Mouse (Mus musculus) CH12.LX (cell line): ENCODE measurements at regions not wholly inside any gene's neighbourhood (a gene's known extent, or its start where the extent isn't known, plus 50 kb on each side); places are given as distances from the start of the nearest gene placed in this dataset.

Experiments used
- DNase-seq: peaks from one replicate; pipeline ENCODE4 v3.0.0-alpha.2; 2013; ENCODE audit errors: extremely low read depth
- H3K27ac ChIP-seq: 2 replicates; pipeline ENCODE4 v1.5.1; 2012; ENCODE audit warnings: low read depth, mild to moderate bottlenecking, control low read depth, moderate library complexity; ENCODE audit not compliant: insufficient read depth
- H3K27me3 ChIP-seq: replicated peaks from 2 replicates; pipeline ENCODE3; 2012; ENCODE audit warnings: inconsistent platforms
- H3K36me3 ChIP-seq, 2 experiments: replicated peaks in 1 of 2; 2 replicates each; pipeline versions ENCODE3 to v1.6.1; 2012; ENCODE audit warnings: inconsistent platforms in 1 of 2, low read length in 1 of 2, mild to moderate bottlenecking in 1 of 2, mixed read lengths in 1 of 2, moderate library complexity in 1 of 2; ENCODE audit not compliant: control insufficient read depth in 1 of 2, insufficient read depth in 1 of 2
- H3K4me1 ChIP-seq, 2 experiments: 2 replicates each; pipeline ENCODE4 v1.6.1; 2012; ENCODE audit warnings: inconsistent platforms in 1 of 2, moderate library complexity in 1 of 2; ENCODE audit not compliant: insufficient read depth in 2 of 2, control insufficient read depth in 1 of 2
- H3K4me2 ChIP-seq: 2 replicates; pipeline ENCODE4 v1.6.1; 2012; ENCODE audit warnings: low read depth, mild to moderate bottlenecking, control low read depth; ENCODE audit not compliant: poor library complexity, insufficient read depth, severe bottlenecking
- H3K4me3 ChIP-seq, 3 experiments: fragments of 150-350 bp in 1 of 3; sonication (generic) in 1 of 3; replicated peaks in 1 of 3; 2 replicates each; pipeline versions ENCODE3 to v1.5.1; 2011 to 2012; ENCODE audit warnings: low read depth in 2 of 3, low read length in 2 of 3, mild to moderate bottlenecking in 2 of 3, moderate library complexity in 2 of 3, control low read depth in 1 of 3, improper control_type of control experiment in 1 of 3, inconsistent platforms in 1 of 3, mixed read lengths in 1 of 3; ENCODE audit not compliant: poor library complexity in 1 of 3
- H3K79me2 ChIP-seq: replicated peaks from 2 replicates; pipeline ENCODE4 v1.6.1; 2012; ENCODE audit warnings: mild to moderate bottlenecking, moderate library complexity; ENCODE audit not compliant: control insufficient read depth, poor library complexity, insufficient read depth, severe bottlenecking; ENCODE audit errors: extremely low read depth
- H3K9ac ChIP-seq: 2 replicates; pipeline ENCODE4 v1.6.1; 2012; ENCODE audit warnings: low read depth, mild to moderate bottlenecking, control low read depth, moderate library complexity; ENCODE audit not compliant: insufficient read depth
- H3K9me3 ChIP-seq: replicated peaks from 2 replicates; pipeline ENCODE3; 2012; ENCODE audit warnings: low read length, inconsistent platforms, mixed read lengths
- E2F4 ChIP-seq: IDR thresholded peaks from 2 replicates; pipeline ENCODE4 v1.6.1; 2011; ENCODE audit warnings: low read depth, low read length, improper control_type of control experiment; ENCODE audit not compliant: insufficient replicate concordance
- ELF1 ChIP-seq: IDR thresholded peaks from 2 replicates; pipeline ENCODE4 v1.6.1; 2014; ENCODE audit warnings: low read depth, mild to moderate bottlenecking, inconsistent platforms, low read length, improper control_type of control experiment
- HCFC1 ChIP-seq: IDR thresholded peaks from 2 replicates; pipeline ENCODE4 v1.6.1; 2012; ENCODE audit warnings: low read depth, mild to moderate bottlenecking, inconsistent platforms, low read length, improper control_type of control experiment
- IRF4 ChIP-seq: IDR thresholded peaks from 2 replicates; pipeline ENCODE4 v1.6.1; 2014; ENCODE audit warnings: low read depth, mild to moderate bottlenecking, inconsistent platforms, low read length, improper control_type of control experiment
- JUND ChIP-seq: conservative IDR thresholded peaks from 2 replicates; pipeline ENCODE4 v1.6.1; 2011; ENCODE audit warnings: low read depth, low read length, improper control_type of control experiment
- MAZ ChIP-seq: IDR thresholded peaks from 2 replicates; pipeline ENCODE4 v1.6.1; 2012; ENCODE audit warnings: low read depth, mild to moderate bottlenecking, inconsistent platforms, low read length, improper control_type of control experiment, moderate library complexity
- MEF2A ChIP-seq: IDR thresholded peaks from 2 replicates; pipeline ENCODE4 v1.6.1; 2014; ENCODE audit warnings: low read depth, mild to moderate bottlenecking, inconsistent platforms, low read length, improper control_type of control experiment, borderline replicate concordance
- MYC ChIP-seq: IDR thresholded peaks from 2 replicates; pipeline ENCODE4 v1.6.1; 2011; ENCODE audit warnings: low read depth, mild to moderate bottlenecking, improper control_type of control experiment, low read length
- NELFE ChIP-seq: IDR thresholded peaks from 2 replicates; pipeline ENCODE4 v1.6.1; 2011; ENCODE audit warnings: low read depth, low read length, improper control_type of control experiment
- PAX5 ChIP-seq: IDR thresholded peaks from 2 replicates; pipeline ENCODE4 v1.6.1; 2012; ENCODE audit warnings: low read length, inconsistent platforms, mixed read lengths
- POLR2A ChIP-seq: IDR thresholded peaks from 2 replicates; pipeline ENCODE4 v1.6.1; 2011; ENCODE audit warnings: low read depth, mild to moderate bottlenecking, improper control_type of control experiment, low read length
- TBP ChIP-seq: conservative IDR thresholded peaks from 2 replicates; pipeline ENCODE4 v1.6.1; 2011; ENCODE audit warnings: low read depth, low read length, improper control_type of control experiment
- USF1 ChIP-seq: IDR thresholded peaks from 2 replicates; pipeline ENCODE4 v1.6.1; 2014; ENCODE audit warnings: low read depth, mild to moderate bottlenecking, inconsistent platforms, low read length, improper control_type of control experiment
- ZC3H11A ChIP-seq: IDR thresholded peaks from 2 replicates; pipeline ENCODE4 v1.6.1; 2012; ENCODE audit warnings: low read depth, mild to moderate bottlenecking, inconsistent platforms, low read length, improper control_type of control experiment
- ZKSCAN1 ChIP-seq: IDR thresholded peaks from 2 replicates; pipeline ENCODE4 v1.6.1; 2012; ENCODE audit warnings: low read depth, inconsistent platforms, low read length, improper control_type of control experiment, borderline replicate concordance
- ZMIZ1 ChIP-seq: IDR thresholded peaks from 2 replicates; pipeline ENCODE4 v1.6.1; 2012; ENCODE audit warnings: low read depth, mild to moderate bottlenecking, inconsistent platforms, low read length, improper control_type of control experiment
- ZNF384 ChIP-seq: IDR thresholded peaks from 2 replicates; pipeline ENCODE4 v1.6.1; 2012; ENCODE audit warnings: low read depth, low read length, improper control_type of control experiment, inconsistent platforms
- dilution Hi-C: fragments of 300-500 bp; cut with MboI; formaldehyde crosslinking; loops from 2 replicates; pipeline ENCODE4 v1.14.3; 2020; ENCODE audit warnings: low sequenced_read_pairs; ENCODE audit not compliant: extremely low pct_unique_long_range_greater_than_20kb, extremely low pct_ligation_motif_present
- in situ Hi-C: fragments of 300-500 bp; cut with MboI; formaldehyde crosslinking; loops from 3 replicates; pipeline ENCODE4 v1.14.3; 2019; ENCODE audit warnings: low sequenced_read_pairs, low pct_ligation_motif_present, low pct_unique_long_range_greater_than_20kb, mixed read lengths

- Histone ChIP-seq H3K27ac (no peak overlapping the region), H3K4me3 (no peak overlapping the region), H3K79me2 (no peaks in the 10 kb centered on the region), H3K9ac (no peak overlapping the region), H3K4me2 (no peak overlapping the region), H3K36me3 (no peaks in the 10 kb centered on the region), H3K9me3 (peaks cover 6% of the 10 kb centered on the region), H3K4me1 (peaks cover 0 to 3% of the 10 kb centered on the region in 2 experiments; a peak in 1 of 4 replicates), H3K27me3 (no peaks in the 10 kb centered on the region)
- in situ Hi-C loops: no loop called here
- DNase-seq: no peak
- TF ChIP-seq E2F4 (no peak), MEF2A (no peak), PAX5 (no peak), MYC (no peak), ZKSCAN1 (no peak), NELFE (no peak), ELF1 (no peak), TBP (no peak), MAZ (no peak), POLR2A (no peak), USF1 (no peak), ZMIZ1 (no peak), IRF4 (no peak), JUND (no peak), ZNF384 (no peak)
- dilution Hi-C loops: no loop called here
Observed at GRCm38 (mm10) chr9:41285266-41286144, 124.0 kb upstream of the Ubash3b start.

GRCm38 (mm10) chr9:41277726-41278125 lies 116.2 kb upstream of the Ubash3b start:
- in situ Hi-C loops: no loop called here
- TF ChIP-seq HCFC1 (no peak), NELFE (no peak), ZC3H11A (no peak)
- TF ChIP-seq, all 38 proteins: peak for 0
- Histone ChIP-seq H3K4me1 (peaks cover 0 to 11% of the 10 kb centered on the region in 2 experiments; a peak in 1 of 4 replicates), H3K36me3 (no peaks in the 10 kb centered on the region), H3K79me2 (no peaks in the 10 kb centered on the region), H3K4me2 (no peak overlapping the region), H3K27ac (no peak overlapping the region), H3K27me3 (no peaks in the 10 kb centered on the region), H3K4me3 (no peak overlapping the region), H3K9ac (no peak overlapping the region), H3K9me3 (peaks cover 7% of the 10 kb centered on the region)
- no peak for DNase-seq
- dilution Hi-C loops: no loop called here
